Mouse (Mus musculus) MN1 (cell line): ENCODE data around the gene Per2.

ENCODE experiments used
- DNase-seq: peaks from one replicate; pipeline ENCODE4 v3.0.0-alpha.2; 2016; ENCODE audit warnings: low spot score

The Per2 gene

DNA sequence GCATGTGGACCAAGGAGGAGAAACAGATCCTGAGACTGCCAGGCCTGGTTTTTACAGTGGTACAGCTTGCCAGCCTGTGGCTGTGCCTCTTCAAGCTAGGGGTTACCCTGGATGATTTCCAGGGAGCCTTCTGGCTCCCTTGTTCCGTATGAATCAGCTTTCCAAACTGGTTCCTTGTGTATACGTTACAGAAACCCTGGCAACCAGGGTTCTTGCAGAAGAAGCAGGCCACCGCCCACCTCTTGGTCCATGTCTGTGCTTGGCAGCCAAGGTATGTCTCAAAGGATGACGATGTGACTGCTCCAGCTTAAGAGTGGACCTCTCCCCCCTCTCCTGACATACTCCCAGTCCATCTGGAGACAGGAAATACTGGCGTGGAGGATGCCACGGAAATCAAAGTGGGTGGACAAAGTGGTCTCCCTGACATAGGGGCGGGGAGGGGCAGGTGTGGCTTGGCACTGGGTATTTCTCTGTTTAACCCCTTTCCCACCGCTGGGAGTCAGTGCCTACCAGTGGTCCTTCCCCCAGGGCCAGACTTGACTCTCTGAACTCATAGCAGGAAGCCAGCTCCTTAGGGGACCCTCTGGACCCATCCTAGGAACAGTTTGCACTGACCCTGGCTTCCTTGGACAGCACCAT is 782 bp downstream of the Per2 start:
- DNase-seq: peak; percentile 97

DNA sequence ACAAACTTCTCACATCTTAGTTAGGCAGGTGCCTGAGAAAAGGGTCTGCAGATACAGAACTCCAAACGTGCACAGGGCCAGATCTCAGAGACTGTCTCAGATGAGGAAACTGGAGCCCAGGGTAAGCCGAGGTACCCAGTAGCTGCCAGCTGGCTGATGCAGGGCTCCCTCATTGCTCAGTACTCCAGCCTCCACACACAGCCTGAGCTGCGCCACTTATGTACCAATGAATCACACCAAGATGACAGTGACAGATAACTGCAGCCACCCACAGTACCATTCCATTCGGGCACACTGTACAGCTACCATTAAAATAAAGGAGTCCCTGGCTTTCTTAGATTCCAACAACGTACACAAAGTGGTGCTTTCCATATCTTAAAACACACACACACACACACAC is 1.4 kb downstream of the Per2 start:
- no peak for DNase-seq

DNA sequence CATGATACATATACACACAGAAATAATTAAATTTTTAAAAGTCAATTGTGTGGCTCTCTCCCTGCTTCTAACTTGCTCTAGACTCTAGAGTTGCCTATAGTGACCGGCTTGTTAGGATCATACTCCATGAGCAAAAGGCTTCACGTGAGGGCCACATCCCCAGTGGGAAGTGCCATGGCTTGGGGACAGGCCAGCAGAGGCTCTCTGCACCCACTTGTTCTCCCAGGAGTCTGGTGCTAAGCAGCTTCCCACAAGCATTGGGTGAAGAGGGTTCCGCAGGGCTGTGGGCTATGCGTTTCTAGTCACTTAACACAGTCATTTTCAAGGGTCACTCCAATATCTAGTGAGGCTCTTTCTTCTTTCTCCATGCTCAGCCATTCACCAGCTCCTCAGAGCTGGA is 2.0 kb downstream of the Per2 start:
- DNase-seq: no peak

DNA sequence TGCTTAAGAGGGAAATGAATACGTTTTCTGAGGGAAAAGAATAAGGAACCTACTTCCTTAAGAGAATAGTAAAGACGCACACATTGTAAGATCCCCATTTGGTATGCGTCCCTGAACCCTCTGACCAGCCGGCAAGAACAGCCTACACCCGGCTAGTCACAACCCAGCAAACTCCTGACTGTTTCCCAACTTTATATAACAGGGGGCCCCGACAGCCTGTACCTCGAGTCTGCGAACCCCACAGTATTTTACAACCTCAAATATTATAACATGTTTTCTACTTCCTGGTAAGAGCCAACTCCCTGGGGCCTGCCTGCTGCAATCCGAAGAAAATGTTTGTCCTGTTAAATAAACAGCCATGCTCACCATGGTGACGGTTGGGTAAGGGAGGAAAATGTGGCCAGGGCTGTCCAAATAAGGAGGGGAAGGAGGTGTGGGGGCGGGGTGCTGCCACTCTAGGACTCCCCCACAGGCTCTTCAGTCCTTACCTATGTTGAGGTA is 2.8 kb downstream of the Per2 start:
- peak; percentile 90 for DNase-seq

DNA sequence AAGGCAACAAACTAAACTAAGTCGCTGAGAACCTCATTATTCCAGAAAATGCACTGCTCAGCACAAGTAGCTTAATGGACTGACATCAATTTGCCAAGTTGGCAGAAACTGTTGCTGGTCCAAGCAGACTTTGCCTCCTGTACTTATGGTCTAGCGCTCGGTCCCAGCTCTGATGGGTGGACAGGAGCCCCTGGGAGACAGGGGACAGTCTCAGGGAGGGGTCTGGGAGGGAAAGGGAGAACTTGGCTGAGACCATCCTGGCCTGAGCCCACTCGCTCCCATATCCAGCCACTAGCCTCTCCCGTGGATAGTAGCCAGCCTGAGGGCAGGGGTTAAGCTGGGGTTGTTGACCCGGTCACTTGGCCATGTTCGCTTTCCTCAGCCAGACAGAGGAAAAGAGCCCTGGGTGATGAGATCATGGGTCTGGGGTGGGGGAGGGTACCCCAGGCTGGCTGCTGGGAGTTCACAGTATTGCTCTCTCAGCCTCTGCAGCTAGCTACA is 3.4 kb downstream of the Per2 start:
- DNase-seq: peak; percentile 56

DNA sequence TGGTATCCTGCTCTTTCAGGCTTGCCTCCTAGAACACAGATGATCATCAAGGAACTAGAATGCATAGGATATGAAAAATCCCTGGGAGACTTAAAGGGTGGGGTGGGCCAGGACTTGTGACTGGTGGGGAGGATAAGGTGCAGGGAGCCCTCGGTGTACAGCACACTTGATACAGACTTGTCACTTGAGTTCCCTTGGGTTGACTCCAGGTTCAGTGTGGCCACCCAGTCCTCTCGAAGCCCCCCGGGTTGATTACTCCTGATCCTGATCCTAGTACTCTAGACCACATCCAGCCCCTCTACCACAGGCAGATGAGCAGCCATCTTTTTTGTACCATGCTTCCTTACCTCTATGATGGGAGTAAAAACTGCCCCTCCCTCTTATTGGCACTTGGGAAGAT is 4.2 kb downstream of the Per2 start:
- no peak for DNase-seq

DNA sequence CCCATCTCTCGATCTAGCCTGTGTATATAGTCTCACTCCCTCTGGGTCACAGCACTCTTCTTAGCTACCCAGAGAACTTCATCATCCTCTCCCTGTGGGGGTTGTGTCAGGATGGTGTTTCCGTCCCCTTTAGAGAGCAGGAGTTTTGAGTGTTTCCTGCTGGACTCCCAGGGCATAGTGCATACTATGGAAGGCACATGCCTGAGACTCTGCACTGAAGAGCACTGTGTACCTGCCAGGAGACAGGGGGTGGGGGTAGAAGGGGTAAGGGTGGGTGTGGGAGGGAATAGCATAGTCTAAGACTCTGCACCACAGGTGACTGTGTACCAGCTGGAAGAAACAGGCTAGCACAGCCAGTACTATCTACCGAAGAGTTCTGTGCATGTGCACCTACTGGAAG is 4.8 kb downstream of the Per2 start:
- DNase-seq: no peak

DNA sequence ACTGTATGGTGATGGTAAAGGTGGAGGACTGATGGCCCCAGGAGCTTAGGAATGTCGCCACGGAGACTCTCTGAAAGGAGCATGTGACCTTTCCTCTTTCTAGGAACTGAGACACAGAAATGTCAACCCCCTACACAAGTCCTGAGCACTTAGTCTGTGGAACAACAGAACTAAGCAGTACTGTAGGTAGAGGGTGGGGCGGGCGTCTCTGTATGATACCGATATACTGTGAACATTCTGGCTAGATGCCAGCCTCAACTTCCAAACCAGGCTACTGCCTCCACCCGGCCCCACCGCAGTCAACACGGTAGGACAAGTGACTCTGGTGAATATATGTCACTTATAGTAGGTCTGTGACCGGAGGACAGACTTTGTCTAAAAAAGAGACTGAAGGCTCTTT is 5.2 kb downstream of the Per2 start:
- no peak for DNase-seq

DNA sequence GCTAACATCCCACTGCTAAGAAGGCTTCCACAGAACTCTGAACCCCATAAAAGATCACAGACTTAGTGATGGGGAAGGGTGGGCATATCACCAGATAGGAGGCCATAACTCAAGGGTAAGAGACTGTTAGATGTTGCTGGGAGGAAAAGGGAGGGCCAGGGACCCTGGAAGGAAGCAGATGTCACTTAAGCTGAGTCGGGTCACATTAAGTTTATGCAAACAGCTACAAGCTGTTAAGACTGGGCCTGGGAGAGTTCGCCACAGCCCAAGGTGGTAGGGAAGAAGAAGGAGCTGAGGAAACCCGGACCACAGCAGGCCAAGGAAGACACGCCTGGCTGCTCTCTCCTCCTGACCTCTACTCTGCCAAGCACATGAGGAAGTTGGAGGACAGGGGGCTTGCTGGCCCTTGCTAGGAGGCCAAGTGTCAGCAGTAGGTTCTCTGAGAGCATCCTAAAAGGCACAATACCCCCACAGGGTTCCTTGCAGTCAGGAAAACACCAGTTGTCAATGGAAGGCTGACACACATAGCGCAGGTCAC is 7.5 kb downstream of the Per2 start:
- DNase-seq: no peak

DNA sequence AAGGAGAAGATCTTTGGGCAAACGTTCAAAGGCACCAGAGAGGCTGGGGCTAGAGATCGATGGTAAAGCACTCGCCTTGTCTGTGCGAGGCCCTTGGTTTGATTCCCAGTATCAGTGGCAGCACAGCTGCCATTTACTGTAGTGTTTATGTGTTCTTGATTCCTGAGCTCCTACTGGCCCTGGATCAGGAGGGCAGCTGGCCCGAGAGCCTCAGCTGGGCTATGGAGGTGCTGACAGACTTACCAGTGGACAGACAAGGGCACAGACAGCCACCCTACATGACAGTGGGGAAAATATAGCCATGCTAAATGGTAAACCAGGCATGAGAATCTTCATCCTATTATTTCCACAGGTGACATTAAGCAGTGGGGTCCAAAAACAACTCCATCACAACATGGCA is 8.3 kb downstream of the Per2 start:
- no peak for DNase-seq

DNA sequence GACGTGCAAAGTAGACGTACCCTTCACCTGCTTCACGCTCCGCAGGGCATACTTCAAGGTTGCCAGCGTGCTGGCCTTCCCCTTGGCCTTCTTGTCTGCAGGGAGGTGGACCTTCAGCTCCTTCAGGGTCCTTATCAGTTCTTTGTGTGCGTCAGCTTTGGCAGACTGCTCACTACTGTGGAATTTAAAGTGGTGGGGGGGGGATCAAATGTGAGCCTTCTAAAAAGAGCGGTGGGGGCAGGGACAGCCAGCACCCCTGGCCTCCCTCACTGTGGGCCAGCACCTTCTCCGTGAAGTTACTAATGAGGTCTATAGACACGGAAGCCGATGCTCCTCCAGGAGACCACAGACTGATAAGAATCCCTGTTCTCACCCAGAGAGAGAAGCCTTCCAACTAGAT is 10.4 kb downstream of the Per2 start:
- DNase-seq: no peak

DNA sequence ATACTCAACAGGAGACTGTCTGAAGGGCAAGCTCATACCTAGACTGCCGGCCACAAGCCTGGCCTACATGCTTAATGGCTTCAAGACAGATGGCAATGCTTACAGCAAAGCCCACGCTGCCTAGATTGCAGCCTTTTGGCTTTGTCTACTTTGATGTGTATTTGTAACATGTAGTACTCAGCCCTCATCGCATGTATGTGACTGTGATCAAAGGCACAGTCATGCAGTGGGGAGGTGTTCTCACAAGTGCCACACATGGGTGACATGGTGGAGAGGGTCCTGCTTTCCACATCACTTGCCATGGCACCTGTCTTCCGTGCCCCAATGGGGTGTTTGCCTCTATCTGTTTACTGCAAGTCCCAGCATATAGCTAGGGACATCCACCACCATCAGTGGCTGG is 12.6 kb downstream of the Per2 start:
- DNase-seq: no peak

DNA sequence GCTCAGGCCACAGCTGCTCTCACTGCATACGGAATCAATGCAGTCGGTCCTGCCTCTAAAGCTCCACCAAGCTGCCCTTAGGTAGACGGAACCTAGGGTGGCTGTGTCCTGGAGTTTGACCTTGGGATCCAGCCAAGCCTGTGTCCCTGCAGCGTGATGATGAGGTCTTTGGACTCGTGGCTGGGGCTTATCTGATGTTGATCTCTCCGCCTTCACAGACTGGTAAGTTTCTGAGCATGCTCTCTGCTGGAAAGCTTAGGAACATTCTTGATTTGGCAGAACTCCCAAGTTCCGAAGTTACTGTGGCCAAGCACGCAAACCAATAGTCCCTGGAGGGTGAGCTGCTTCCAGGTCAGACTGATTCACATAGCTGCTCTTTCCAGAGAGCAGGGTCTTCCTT is 13.1 kb downstream of the Per2 start:
- DNase-seq: peak; percentile 60

DNA sequence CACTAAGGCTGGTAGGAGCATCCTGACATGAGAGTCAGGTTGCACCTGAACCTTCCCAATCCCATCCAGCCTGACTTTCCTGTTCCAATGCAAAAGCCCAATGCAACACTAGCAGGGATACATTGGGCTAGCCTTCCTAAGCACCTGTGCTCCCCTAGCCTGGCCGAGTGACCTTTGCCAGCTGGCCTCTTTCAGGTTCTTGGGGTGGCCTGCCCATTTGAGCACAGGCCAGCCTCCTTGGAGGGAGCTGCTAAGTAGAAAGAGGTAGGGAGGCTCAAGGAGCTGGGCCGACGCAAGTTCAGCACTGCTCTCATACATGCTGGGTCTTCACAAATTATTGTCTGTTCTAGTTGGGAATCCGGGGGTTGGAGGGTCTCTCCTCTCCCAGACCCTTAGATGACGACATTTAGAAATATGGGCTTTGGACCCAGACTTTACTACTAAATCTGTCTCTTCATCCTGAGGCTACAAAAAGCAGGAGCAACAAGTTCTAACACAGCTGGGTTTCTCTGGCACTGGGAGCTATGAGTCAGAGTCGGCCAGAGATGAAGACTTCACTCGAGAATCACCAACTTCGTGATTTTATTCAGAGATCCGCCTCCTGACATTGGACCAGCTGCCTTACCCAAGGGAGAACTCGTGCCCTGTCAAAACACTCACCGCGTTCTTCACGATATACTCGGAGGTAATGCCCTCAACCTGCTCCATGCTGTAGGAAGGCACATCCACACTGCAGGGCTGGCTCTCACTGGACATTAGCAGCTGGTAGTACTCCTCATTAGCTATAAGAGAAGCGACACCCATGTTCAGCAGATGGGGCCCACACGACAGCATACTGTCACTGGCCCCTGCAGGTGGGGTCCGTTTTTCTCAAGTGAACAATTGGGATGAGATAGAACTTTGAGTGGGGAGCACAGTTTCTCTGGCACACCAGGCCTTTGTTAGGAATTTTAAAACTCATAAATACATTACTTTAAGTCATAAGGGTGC is 14.0 kb downstream of the Per2 start:
- DNase-seq: no peak

DNA sequence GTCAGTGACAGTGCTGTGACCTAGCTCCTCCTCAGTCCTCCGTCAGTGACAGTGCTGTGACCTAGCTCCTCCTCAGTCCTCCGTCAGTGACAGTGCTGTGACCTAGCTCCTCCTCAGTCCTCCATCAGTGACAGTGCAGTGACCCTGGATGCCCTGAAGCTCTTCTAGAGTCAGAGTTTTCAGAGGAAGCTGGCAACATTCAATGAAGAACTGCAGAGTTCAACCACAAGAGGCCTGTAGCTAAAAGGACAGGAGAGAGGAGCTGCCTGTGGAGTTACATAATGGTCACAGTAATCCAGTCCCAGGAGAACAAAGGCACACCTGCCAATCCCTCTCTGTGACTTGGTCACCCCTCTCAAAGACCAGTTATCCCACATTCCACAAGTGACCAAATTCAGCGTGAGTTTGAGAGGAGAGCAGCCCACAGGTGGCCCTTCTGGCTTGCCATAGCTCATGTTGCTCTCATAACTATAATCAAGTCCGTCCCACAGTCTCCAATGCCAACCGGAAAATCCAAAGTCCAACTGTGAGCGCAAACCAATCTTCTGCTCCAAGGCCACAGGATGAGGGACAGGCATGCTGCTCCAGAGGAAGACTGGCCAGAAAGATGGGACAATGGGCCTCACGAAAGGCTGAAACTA is 16.7 kb downstream of the Per2 start:
- no peak for DNase-seq

DNA sequence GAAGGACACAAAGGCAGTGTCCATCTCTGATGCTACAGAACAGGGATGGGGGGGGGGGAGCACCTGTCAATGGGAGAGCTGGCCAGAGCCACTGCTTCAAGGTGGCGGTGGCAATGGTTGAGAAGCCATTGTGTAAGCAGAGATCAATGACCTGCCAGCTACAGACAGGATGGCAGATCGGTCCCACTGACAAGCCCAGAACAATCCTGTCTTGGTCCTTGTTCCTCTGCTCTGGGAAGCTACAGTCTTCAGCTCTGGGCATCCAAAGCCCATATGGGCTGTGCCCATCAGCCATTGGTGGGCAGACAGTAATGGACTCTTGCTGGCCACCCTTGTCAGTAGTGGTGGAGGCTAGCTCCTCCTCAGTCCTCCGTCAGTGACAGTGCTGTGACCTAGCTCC is 17.3 kb downstream of the Per2 start:
- no peak for DNase-seq

DNA sequence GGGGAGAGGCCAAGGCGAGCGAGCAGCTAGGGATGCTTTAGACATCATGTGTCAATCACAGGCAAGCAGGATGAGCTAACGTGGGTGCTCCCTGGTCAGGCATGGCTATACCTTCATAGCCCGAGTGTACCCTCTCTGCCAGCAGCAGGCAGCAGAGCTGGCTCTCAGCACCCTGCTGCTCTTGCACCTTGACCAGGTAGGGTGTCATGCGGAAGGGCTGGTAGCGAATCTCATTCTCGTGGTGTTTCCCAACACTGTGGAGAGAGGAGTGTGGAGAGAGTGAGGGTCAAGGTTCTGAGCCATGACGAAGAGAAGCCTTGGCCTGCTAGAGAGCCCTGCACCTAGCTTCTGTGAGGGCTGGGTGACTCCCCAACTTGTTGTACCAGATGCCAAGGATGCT is 19.3 kb downstream of the Per2 start:
- DNase-seq: no peak

DNA sequence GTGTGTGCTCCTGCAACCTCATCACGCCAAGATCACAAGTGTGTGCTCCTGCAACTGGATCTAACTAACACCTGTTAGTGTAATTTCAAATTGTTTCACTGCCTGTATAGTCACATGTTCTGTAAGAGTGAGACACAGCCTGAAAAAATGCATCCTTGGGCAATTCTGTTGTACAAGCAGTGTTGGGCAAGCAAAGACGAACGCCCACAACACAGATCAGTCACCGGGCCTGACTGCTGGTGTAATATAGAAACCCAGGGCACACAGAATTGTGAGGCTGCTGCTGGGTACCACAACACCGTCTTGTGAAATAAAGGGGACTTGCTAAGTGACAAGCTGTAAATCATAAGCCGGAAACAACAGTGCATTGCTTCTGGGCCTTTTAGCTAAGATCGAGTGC is 21.6 kb downstream of the Per2 start:
- no peak for DNase-seq

DNA sequence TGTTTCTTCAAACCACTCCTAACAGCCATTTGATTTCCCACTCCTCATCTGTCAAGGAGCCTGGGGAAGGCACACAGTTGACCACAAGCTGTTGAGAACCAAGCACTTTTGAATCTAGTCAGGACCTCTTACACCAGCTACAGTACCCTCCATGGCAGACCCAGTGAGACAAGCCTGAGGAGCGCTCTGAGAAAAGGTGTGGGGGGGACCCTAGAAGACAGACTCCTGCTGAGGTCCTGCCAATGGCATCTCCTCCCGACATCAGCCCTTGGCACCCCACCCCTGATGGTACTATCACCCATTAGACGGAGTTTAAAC is 22.1 kb downstream of the Per2 start:
- no peak for DNase-seq

DNA sequence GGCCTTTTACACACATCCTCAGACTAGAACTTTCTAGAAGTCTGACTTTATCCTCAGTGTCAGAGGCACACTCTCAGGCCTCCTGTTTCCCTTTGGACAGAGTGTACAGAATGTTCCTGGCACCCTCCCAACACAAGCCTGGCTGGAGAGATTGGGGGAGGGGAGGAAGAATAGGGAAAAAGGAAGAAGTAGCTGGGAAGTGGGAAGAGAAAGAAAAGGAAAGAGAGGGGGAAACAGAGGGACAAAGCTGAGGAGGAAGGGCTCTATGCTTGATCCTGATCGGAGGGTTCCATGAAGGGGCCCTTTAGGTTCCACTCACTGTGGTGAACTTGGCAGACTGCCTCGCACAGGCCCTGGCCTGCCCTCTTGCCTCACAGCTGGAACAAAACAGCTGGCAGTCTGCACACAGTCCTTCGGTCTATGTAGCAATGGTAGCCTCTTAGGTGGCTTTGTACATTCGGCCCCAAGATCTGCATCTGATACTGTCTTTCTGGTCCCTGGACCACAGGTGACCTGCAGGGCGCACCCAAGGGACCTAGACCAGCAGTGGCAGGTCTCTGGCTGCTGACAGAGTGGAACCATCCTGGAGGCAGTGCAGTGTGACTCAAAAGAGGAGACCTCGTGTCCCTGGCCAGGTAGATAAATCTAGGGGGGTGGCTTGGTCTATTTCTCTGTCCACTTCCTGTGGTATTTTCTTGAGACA is 22.6 kb downstream of the Per2 start:
- DNase-seq: peak; percentile 60

DNA sequence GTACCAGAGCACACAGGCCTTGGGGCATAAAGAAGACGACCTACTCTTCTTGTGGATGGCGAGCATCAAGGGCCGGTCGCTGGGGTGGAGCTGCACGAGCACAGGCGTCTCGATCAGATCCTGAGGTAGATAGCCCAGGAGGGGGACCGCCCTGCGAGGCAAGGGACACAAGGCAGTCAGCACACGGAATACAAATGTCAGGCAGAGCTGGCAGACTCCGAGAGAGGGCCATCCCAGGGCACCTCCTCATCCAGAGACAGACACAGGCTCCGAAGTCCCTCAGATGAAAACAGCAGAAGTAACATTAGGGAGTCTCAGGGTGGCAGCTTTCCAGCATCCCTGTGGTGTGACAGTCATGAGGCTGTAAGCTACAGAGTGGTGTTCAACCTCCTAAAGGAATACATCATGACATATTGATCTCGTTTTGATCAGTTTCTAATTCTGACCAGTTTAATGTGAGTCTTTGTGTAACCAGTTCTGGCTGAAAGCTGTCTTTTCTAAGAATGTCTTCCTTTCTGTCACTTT is 23.5 kb downstream of the Per2 start:
- no peak for DNase-seq

DNA sequence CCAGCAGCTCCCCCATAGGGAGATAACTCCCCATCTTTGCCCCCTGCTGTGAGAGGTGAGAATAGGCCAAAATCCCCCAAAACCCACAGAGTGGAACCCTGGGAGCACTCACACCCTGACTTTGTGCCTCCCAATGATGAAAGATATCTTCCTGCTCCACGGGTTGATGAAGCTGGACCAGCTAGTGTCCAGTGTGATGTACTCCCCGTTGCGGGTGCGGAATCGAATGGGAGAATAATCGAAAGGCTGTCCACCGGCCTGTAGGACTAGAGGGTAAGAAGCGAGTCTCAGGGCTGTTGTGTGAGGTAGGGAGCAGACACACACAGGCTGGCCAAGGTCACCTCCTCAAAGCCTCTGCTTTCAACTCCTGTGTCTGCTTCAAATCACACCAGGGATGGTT is 24.2 kb downstream of the Per2 start:
- DNase-seq: no peak
